Mouse (Mus musculus) brown adipose tissue, adult 24 weeks (tissue): ENCODE measurements around the gene Dpysl4. TPM values are rescaled to one million over a fixed set of nuclear protein-coding genes. Genes with fewer than 3 reads are reported as not detected.

Source experiments
- H3K27ac ChIP-seq: fragments of 200-500 bp; replicated peaks from 2 replicates; pipeline ENCODE4 v1.5.1; 2012; ENCODE audit warnings: low read depth, mild to moderate bottlenecking, low read length
- H3K4me1 ChIP-seq: fragments of 200-500 bp; 2 replicates; pipeline ENCODE4 v1.6.1; 2012; ENCODE audit warnings: low read length, mixed read lengths; ENCODE audit not compliant: control insufficient read depth, insufficient read depth, insufficient read length
- H3K4me3 ChIP-seq: fragments of 200-500 bp; 2 replicates; pipeline ENCODE4 v1.5.1; 2012; ENCODE audit warnings: low read depth, mild to moderate bottlenecking, low read length, moderate library complexity; ENCODE audit not compliant: insufficient read depth
- polyA plus RNA-seq: library from polyadenylated mRNA; stranded (reverse); fragments of >200 nt; gene quantifications from 2 replicates; pipeline ENCODE4 v1.2.4, GENCODE M21; 2012; ENCODE audit not compliant: missing spikeins, insufficient read depth, insufficient read length

The Dpysl4 gene
- polyA plus RNA-seq, 1 experiment = not detected

DNA sequence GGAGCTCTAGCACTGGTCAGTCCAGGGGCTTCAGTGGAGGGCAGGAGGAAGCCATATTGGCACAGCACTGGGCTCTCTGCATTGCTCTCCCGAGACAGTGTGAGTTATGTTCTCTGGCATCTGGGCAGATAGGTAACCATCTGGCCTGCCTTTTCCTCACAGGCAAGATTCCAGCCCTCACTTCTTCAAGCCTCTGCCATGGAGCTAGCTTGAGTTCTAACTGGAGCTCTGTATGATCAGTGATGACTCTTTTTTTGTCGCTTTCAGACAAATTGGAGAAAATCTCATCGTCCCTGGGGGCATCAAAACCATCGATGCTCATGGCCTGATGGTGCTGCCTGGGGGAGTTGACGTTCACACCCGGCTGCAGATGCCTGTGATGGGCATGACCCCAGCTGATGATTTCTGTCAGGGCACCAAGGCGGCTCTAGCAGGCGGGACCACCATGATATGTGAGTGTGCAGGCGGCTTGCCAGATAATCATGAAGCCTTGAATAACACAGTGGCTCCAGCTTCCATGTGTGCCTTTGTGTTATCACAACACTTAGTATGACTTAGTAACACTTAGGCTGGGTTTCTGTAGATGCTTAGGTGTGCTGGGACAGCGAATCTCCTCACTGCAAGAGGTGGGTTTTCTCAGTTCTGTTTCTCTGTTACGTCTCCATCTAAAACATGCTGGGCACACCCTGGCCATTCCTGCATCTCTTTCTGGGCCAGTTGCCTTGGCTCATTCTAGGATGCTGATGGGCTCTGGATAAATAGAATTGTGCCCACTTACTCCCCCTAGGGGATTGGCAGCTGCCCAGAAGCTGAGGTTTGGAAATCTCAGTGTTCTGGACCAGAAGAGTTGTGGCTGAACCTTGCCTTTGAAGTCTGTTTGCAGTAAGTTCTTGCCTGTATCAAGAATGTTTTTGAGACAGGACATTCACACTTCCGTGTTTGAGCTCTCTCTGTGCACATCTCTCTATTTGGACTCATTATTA lies 4.4 kb downstream of the Dpysl4 start:
- Histone ChIP-seq H3K4me3 (no peak overlapping the region), H3K27ac (no peak overlapping the region), H3K4me1 (no peaks in the 10 kb centered on the region)

DNA sequence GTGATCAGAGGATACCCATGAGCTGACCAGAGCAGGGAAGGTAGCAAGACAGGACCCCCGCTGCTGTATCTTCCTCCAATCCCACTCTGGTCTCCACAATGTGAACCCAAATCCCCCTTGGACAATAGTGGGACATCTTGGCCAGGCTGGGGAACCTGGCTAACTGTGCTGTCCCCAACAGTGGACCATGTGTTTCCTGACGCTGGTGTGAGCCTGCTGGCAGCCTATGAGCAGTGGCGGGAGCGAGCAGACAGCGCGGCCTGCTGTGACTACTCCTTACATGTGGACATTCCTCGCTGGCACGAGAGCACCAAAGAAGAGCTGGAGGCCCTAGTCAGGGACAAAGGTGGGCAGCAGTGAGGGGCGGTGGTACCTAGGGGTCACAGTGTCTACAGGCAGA lies 5.9 kb downstream of the Dpysl4 start:
- H3K27ac ChIP-seq = no peak overlapping the region

DNA sequence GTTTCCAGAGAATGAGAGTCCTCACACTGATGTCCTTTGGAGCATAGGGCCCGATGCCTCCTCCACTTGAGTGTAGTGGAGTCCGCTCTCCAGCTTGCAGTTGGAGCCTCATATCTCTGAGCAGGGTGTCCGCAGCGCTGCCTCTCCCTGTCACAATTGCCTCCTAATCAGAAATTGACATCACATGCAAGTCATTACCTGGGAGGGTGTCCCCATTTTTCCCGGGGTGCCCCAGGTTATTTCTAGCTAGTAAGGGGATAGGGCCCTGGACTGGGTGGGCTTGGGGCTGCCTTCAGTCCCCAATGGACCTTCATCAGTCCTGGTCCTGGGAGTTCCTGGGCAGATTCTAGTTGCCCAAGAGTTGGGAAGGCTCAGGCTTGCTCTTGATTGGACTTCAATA lies 6.9 kb downstream of the Dpysl4 start:
- Histone ChIP-seq H3K27ac (no peak overlapping the region), H3K4me1 (no peaks in the 10 kb centered on the region), H3K4me3 (no peak overlapping the region)

More for the DNA sequence above, 5.9 kb downstream of the Dpysl4 start:
- Histone ChIP-seq H3K4me3 (no peak overlapping the region), H3K4me1 (no peaks in the 10 kb centered on the region)

DNA sequence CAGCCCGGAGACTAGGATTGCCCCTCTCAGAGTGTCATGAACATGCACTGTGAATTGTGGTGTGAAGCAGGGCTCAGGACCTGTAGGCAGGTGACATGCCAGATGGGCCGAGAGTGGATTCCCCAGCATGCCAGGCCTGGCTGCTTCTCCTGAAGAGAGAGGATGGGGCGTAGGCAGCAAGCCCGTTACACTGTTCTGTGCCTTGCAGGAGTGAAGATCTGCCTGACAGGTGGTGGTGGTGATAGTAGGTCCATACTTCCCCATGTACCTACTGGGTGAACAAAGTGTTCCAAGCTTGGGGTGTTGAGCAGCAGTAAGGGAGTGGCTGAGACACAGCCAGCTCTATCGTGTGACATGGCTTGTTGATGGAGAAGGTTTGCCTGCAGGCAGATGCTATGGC lies 7.3 kb downstream of the Dpysl4 start:
- Histone ChIP-seq H3K4me1 (no peaks in the 10 kb centered on the region), H3K27ac (no peak overlapping the region), H3K4me3 (no peak overlapping the region)

DNA sequence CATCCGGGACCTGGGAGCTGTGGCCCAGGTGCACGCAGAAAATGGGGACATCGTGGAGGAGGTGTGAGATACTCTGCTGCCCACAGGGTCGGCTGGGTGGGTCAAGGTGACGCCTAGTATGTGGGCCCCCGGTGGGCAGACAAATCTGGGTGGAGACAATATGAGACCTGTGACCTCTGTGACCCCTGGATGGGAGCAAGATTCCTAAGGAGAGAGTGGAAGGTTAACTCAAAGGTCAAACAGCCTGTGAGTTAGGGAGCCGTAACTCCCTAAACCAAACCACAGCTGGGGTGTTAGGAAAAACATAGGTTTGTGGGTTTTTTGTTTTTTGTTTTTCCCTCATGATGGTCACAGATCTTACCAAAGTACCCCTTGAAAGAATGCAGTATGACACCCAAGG lies 8.0 kb downstream of the Dpysl4 start:
- Histone ChIP-seq H3K4me1 (no peaks in the 10 kb centered on the region), H3K4me3 (no peak overlapping the region), H3K27ac (no peak overlapping the region)

DNA sequence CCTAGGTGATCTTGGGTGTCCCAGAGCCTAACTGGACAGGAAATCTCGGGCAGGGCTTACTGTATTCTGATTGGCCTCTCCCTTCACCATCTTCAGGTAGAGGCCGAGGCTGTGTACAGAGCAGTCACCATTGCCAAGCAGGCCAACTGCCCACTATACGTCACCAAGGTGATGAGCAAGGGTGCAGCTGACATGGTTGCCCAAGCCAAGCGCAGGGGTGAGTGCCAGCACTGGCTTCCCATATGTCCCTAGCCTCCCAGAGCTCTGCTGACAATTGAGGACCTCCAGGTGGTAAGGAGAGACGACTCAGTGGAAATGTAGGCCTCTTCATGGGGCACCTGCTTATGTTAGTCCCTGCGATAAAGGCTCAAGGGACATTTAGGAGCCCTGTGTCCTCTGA lies 9.0 kb downstream of the Dpysl4 start:
- H3K4me3 ChIP-seq = no peak overlapping the region
- H3K27ac ChIP-seq = no peak overlapping the region
- no peaks in the 10 kb centered on the region for H3K4me1 ChIP-seq

DNA sequence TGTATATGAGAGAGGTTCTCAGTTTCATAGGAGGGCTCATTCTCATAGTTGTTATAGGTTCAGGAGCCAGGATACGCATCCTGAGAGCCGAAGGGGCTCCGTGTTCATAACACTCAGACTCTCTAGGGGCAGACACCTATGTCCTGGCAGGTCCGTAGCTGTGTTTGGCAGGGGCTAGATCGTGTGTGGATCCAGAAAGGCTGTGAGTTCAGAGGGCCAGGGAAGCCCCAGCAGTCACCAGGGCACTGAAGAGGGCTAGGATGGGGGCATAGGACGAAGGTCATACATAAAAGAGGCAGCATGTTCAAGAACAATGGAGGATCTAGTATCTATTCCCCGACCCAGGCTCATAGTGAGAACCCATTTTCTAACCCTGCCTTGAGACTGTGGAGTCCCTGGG lies 9.5 kb downstream of the Dpysl4 start:
- H3K27ac ChIP-seq = no peak overlapping the region
- H3K4me1 ChIP-seq = no peaks in the 10 kb centered on the region
- no peak overlapping the region for H3K4me3 ChIP-seq

DNA sequence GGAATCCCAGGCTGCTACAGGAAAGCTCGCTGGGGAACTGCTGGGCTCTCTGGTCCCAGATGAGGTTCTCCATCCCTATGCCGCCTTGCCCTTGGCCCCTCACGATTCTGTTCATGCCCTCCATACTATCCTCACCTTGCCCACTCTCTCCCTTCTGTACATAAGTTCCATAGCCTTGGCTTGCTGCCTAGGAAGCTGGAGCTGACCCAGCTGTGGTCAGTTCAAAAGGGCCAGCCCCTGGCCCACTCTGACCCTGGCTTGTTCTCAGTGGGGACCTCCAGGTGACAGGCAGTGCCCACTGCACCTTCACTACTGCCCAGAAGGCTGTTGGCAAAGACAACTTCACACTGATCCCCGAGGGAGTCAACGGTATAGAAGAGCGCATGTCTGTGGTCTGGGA lies 10.6 kb downstream of the Dpysl4 start:
- H3K4me1 ChIP-seq = no peaks in the 10 kb centered on the region
- H3K27ac ChIP-seq = no peak overlapping the region
- no peak overlapping the region for H3K4me3 ChIP-seq

DNA sequence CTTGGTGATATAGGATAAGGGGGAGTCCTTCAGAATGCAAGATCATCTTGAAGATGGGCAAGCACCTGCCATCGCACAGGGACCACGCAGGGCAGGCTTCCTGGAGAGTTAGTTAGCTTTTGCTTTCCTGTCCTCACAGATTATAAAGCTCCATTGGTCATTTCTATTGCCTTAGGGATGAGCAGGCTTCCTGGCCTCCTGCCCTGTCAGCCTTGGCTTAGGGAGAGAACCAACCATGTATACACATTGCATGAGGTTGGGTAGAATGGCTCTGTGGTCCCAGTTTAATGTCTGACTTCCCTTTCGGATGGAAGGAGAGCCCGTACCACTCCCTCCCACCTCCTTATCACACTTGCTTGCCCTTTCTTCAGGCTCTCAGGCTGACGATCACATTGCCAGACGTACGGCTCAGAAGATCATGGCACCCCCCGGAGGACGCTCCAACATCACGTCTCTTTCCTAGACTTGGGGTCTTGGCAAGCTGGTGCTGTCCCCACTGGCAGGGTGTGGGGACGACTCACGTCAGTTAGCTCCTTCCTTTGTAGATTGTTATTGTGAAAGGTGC lies 14.8 kb downstream of the Dpysl4 start:
- no peak overlapping the region for H3K4me3 ChIP-seq

DNA sequence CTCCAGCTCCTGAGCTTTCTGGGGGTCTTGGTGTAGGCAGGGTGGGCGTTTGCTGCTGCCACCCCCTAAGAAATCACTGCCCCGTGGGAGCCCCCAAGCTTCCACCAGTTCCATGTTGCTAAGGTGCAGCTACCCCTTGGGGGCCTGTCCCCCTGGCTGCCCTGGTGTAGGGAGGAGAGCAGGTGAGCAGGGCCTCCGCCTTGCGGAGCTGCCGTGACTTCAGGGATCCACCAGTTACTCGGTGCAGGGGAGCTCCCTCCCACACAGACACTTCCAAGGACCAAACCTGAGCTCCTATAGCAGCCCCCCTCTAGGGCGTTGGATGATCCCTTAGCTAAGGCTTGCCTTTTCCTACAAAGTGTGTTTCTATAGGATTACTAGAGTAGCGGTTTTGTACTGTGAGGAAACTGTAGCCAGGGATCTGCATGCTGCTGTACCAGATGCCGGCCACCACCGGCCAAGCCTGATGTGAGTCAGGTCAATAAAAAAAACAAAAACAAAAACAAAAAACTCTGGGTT lies 15.5 kb downstream of the Dpysl4 start:
- H3K27ac ChIP-seq = no peak overlapping the region
- no peaks in the 10 kb centered on the region for H3K4me1 ChIP-seq
- no peak overlapping the region for H3K4me3 ChIP-seq

More for the DNA sequence above, 14.8 kb downstream of the Dpysl4 start:
- Histone ChIP-seq H3K4me1 (no peaks in the 10 kb centered on the region), H3K27ac (no peak overlapping the region)

DNA sequence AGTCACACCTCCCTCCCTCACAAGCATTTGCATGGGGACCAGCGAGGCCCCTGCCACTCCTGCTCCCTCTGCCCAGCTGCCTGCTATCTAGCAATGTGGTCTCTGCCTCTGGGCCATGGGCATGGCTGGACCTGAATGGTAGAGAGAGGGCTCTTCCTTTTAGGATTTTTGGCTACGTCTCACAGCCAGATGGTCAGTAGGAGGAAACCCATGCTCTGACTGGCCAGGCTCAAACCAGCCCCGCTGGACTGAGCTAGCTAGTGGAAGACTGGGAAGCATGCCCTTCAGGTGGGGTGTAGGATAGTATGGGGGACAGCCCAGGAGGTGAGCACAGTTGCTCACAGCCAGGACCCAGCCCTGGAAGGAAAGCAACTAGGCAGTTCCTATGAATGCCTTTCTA lies 16.0 kb downstream of the Dpysl4 start:
- H3K4me1 ChIP-seq = no peaks in the 10 kb centered on the region
- no peak overlapping the region for H3K27ac ChIP-seq
- H3K4me3 ChIP-seq = no peak overlapping the region

DNA sequence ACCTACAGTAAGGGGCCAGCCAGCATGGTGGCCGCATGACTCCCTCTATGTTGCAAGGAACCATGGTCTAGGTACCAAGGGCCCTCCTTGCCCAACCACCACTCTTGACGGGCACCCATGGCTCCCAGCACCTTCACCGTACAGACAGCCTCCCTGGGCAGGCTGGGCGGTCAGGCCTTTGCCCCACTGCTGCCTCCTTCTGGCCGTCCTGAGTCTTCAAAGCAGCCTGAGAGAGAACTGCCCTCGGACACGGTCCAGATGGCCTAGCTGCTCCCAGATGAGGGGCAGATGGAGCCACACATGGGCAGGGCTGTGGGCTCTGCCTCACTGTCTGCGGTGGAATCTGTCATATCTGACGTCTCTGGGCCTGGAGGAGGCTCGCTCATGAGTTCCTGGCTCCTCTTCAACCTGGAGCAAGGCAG lies 18.2 kb downstream of the Dpysl4 start:
- no peak overlapping the region for H3K27ac ChIP-seq
- H3K4me1 ChIP-seq = no peaks in the 10 kb centered on the region
- H3K4me3 ChIP-seq = no peak overlapping the region

DNA sequence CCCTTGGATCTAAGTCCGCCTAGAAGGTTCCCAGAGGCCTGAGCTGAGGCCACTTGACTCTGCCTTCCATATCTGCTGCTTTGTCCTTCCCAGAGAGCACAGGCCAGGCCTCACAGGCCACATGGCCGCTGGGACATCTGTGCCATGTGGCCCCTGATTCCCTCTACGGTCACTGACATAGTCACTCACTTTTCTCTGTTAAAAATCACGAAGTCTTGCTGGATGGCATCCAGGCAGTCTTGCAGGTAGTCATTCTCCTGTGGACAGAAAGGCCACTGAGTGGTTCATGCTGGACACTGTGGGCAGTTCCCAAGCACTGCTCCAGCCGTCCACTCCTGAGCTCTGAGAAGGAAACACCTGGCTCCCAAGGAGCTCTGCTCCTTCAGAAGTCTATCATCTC lies 19.3 kb downstream of the Dpysl4 start:
- no peak overlapping the region for H3K27ac ChIP-seq
- H3K4me3 ChIP-seq = no peak overlapping the region
- no peaks in the 10 kb centered on the region for H3K4me1 ChIP-seq

DNA sequence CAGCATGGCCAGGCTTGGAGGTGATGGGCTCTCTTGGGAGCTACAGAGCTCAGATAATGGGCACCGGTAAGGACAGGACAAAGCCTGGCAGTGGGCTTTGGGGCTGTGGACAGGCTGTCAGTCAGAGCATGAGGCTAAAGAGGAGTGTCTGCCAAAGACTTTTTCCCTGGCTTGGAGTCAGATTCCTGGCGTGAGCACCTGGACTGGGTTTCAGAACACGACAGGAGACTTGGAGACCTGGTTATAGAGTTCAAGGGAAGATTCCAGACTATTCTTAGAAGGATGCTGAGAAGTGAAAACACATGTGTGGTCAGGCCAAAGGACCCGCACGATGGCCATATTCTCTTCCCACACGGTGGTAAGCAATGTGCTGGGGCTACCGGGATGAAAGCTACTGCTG lies 19.9 kb downstream of the Dpysl4 start:
- H3K4me1 ChIP-seq = no peaks in the 10 kb centered on the region
- no peak overlapping the region for H3K4me3 ChIP-seq
- H3K27ac ChIP-seq = no peak overlapping the region

DNA sequence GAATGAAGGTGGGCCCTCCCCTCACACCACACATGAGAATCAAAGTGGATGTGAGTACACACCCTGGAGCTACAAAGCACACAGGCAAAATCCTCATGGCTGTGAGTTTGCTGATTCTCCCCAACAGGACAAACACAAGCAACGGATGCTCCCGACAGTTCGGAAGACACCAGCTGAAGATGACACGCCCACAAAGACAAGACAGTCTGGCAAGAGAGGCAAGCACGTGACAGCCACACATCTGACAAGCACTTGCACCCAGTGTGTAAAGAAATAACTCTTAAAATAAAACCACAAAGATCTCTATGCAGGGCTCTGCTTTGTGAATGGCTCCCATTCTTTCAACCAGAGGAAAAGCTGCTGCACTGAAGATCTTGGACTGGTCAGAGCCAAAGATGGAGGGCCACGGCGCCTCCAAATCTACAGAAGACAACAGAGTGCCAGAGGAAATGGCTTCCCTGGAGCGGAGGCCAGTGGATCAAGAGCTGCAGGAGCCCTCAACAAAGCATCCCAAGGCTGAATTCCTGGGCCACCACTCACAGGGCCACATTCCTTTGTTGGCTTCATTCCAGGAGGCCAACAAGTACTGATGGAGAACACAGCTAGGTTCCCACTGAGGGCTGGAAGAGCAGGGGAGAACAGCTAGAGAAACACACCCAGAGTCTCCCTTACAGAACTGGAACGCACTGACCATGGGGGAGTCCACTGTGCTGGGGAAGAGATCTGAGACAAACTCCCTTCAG lies 22.3 kb downstream of the Dpysl4 start:
- no peak overlapping the region for H3K4me3 ChIP-seq
- H3K27ac ChIP-seq = no peak overlapping the region
- H3K4me1 ChIP-seq = no peaks in the 10 kb centered on the region
